Mouse (Mus musculus): ENCODE measurements around the gene Magoh.

DNA sequence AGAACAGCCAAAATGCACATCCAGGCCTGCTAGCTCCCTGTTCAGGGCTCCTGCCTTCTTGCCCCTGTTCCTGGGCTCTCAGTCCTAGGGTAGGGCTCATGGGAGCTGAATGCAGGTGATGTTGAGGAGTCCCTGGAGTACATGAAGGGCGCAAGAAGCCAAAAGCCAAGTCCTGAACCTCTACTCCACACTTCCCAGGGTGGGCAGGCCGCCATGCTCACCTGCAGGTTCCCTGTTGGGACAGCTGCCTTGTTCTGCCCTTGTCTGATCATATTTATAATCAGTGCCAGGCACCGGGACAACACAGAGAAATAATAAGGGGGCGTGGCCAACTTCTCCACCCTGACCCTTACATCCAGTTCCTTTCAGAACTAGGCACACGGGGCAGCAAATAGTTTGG, 46.0 kb upstream of the Magoh start:
- TF ChIP-seq POLR2A (IDR thresholded peaks at IDR 0.05; ENCODE audit: control insufficient read depth, low read depth, low read length) (no peak), CTCF (IDR thresholded peaks at IDR 0.05; ENCODE audit: control insufficient read depth, insufficient read depth, insufficient replicate concordance, low read depth, low read length) (no peak)
